Mouse (Mus musculus): ENCODE data around the gene Nadk.
A peak's percentile ranks its signal among the peaks of the same experiment; 100 is the strongest.

- no peak for TF ChIP-seq CTCF (IDR thresholded peaks at IDR 0.05; ENCODE audit: low read depth, low read length)
- TF ChIP-seq POLR2A (IDR thresholded peaks at IDR 0.05; ENCODE audit: insufficient read depth, low read length), result no peak
- TF ChIP-seq EP300 (IDR thresholded peaks at IDR 0.05; ENCODE audit: insufficient read depth, low read depth, low read length), result peak; percentile 54; the same call in 1 of the 2 replicates
These were observed 39.9 kb upstream of the Nadk start for GRCm38 (mm10) chr4:155522327-155522726.
